Mouse (Mus musculus): Measurements from ENCODE around the gene 5430402E10Rik. TPM values are rescaled to one million over a fixed set of nuclear protein-coding genes. Genes with fewer than 3 reads are reported as not detected.

5430402E10Rik gene
- not detected in 2 replicates for polyA plus RNA-seq (2012; rRNA removed)

DNA sequence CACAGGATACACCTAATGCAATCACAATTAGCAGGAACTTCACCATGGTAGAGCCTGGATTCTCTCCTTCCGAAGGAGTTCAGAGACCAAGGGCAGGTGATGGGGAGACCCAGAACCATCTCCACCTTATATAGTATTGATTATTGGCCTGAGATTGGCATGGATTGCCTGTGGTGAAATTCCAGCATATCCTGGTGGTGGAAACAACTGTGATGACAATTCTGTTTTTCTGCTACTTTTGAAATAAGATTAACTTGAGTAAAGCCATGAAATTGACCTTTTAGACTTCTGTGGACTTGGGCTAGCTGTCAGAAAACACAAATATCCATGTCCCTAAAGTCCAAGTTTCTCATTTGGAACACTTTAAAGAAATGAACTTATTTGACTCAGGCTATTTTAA lies at the start of gene 5430402E10Rik:
5430402E10Rik (minus strand) TSS at position 101 of the 400 bp plus-strand sequence.

Other genes starting within 250 kb of the 5430402E10Rik start
- gene Prkx, start 128.8 kb downstream of the 5430402E10Rik start, polyA plus RNA-seq (2012; rRNA removed), result 1.2 and 1.3 TPM in 2 replicates
- gene Pbsn, start 71.4 kb downstream of the 5430402E10Rik start, polyA plus RNA-seq (2012; rRNA removed), result not detected in 2 replicates
- gene Gm14744, start 60.3 kb downstream of the 5430402E10Rik start, polyA plus RNA-seq (2012; rRNA removed), result not detected in 2 replicates
- gene Obp1a, start 166.3 kb upstream of the 5430402E10Rik start, polyA plus RNA-seq (2012; rRNA removed), result not detected in 2 replicates
- not detected in 2 replicates for gene Gm5938, start 200.4 kb upstream of the 5430402E10Rik start, polyA plus RNA-seq (2012; rRNA removed)

All from liver, embryonic 18 days (tissue).